Mouse (Mus musculus): ENCODE data around the gene Zbtb38. TPM values are rescaled to one million over a fixed set of nuclear protein-coding genes. Genes with fewer than 3 reads are reported as not detected.
A peak's percentile ranks its signal among the peaks of the same experiment; 100 is the strongest.
"Not testable (repeated sequence)": the region's sequence is repeated elsewhere in the genome, so short reads cannot be mapped to it uniquely, and the experiment has no call there.

The Zbtb38 gene
- total RNA-seq, 2 experiments from 2014 or later, result 35.7 to 37.8 TPM

GRCm38 (mm10) chr9:96684165-96684792 lies 68.4 kb downstream of the Zbtb38 start:
- DNase-seq, result no peak

DNA sequence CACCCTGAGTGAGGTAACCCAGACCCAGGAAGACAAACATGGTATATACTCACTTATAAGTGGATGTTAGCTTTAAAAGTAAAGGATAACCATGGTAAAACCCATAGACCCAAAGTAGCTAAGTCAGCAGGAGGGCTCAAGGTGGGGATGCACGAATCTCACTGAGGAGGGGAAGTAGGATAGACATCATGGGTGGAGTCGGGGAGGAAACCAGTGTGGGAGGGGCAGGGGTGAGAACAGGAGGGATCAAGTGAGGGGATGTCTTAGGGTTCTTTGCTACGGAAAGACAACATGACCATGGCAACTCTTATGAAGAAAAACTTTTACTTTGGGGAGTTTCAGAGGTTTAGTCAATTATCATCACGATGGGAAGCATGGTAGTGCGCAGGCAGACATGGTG lies 74.0 kb downstream of the Zbtb38 start:
- DNase-seq, result no peak

- not testable (repeated sequence) for DNase-seq
Measured at GRCm38 (mm10) chr9:96677711-96678110, 74.9 kb downstream of the Zbtb38 start.

DNA sequence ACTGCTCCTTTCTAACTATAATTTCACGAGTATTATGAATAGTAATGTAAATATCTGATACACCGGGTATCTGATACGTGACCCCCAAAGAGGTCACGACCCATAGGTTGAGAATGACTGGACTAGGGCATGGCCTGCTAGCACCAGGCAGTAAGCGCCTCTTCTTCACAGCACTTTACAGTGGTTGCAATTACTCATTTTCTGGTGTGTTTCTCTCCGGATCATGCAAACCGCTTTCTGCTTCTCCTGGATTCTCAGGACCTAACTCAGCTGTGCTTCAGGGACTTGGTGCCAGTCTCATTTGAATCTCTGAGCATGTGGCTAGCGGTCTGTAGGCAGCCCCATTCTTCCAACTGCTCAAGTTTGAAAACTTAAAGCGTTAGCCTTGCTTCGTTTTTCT lies 76.0 kb downstream of the Zbtb38 start:
- DNase-seq, result no peak

- DNase-seq, result no peak
Measured at GRCm38 (mm10) chr9:96675763-96676640, 76.6 kb downstream of the Zbtb38 start.

DNA sequence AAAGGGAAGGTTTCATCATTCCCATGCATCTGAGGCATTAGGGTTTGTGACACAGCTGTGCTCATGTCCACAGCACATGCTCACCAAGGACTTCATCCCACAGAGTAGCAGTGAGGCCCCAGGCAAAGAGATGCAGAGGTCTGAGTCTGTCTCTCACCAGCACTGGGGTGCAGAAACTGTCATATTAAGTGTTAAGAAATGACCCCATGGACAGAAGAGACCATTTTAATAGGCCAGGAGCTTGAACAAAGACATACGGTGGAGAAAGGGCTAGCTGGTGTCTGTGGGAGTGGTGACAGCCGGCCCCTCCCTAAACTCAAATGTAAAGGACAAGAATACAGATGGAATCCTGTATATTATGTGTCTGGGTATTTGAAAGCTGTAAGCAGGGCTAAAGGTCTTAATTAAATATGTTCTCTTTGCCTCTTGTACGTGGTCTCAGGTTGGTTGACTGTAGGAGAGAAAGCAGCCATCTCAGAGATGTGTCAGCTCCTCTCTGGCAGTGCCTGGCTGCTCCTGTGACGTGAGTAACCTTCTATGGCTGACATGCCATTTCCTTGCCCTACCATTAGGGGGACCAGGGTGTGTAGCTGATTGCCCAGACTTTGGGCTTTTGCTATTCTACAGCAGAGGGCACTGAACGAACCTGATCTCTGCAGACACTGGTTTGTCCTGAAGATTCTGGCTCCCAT lies 77.4 kb downstream of the Zbtb38 start:
- DNase-seq, result peak; percentile 74

GRCm38 (mm10) chr9:96674301-96674700 lies 78.3 kb downstream of the Zbtb38 start:
- no peak for DNase-seq

GRCm38 (mm10) chr9:96672466-96672865 lies 80.2 kb downstream of the Zbtb38 start:
- DNase-seq, result no peak

DNA sequence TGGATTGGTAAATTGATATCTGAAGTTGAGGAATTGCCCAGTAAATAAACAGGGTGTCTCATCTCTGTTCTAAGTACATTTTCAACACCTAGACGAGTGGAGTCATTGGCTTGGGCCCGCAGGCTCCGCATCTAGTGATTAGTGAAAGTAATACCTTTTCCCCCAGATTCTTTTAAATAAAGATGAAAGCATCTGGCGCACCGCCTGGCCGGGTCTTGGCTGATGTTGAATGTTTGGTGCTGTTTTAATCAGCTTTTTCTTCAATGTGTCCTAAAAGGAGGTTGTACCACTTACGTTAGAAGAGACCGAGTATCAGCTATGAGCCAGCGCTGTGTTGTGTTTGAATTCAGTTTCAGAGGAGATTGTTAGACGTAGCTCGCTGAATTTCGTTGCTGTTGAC lies 81.4 kb downstream of the Zbtb38 start:
- no peak for DNase-seq

DNA sequence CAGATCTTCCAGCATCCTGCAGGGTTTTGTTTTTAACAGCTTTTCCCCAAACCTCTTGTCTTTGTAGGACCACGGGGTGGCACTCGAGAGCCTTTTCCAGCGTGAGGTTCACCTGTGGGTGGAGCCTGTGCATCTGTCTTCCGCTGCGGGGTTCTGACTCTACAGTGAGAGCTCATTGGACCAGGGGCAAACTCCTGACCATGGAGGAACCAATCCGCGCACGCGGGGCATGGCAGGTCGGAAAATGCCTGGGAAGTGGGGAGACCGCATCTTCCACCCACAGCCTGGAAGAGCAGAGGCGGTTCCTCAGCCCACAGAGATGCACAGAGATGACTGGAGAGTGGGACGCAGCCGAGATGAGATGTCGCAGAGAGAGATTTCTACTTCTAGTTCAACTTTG lies 82.8 kb downstream of the Zbtb38 start:
- peak; percentile 96 for DNase-seq

GRCm38 (mm10) chr9:96668628-96669027 lies 84.0 kb downstream of the Zbtb38 start:
- DNase-seq, result peak; percentile 80

- peak; percentile 22 for DNase-seq
Measured at GRCm38 (mm10) chr9:96660510-96661244, 92.0 kb downstream of the Zbtb38 start.

DNA sequence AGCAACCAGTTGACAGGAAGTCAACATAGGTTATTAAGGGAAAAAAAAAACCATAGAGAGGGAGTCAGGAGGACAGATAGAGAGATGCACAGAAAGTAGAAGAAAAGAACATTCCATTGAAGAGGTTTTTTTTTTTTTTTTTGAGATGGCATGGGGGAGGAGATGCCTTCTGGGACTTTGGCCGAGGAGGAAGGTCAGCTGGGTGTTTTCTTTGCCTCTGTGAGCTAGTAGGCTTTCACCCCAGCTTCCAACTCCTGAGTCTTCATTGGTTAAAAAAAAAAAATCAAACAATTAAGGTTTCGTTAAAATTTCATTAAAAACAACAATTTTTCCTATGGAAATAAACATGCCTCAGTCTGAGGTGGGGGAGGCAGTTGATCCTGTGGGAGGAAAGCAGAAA lies 92.8 kb downstream of the Zbtb38 start:
- no peak for DNase-seq

GRCm38 (mm10) chr9:96653538-96653937 lies 99.1 kb downstream of the Zbtb38 start:
- no peak for DNase-seq

- DNase-seq, result no peak
Measured at GRCm38 (mm10) chr9:96652763-96653162, 99.9 kb downstream of the Zbtb38 start.

- no peak for DNase-seq
Measured at GRCm38 (mm10) chr9:96650807-96651206, 101.8 kb downstream of the Zbtb38 start.

GRCm38 (mm10) chr9:96649924-96650323 lies 102.7 kb downstream of the Zbtb38 start:
- peak; percentile 62 for DNase-seq

DNA sequence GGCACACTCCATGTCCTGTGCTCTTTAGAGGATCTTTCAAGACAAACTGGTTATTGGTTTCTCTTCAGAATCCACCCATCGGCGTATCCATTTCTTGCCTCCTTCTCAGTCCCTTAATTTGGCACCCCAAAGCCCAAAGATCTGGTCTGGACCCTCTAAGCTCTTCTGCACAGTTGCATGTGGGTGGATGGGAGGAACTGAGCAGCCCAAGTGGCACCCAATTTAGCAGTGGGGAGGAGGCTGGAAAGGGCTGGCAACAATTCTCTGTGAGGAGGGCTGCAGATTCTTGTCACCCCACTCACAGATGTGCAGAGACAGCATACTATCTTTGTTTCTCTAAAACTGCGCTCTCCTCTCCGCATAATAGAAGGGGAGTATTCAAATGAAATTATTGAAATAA lies 103.3 kb downstream of the Zbtb38 start:
- no peak for DNase-seq

DNA sequence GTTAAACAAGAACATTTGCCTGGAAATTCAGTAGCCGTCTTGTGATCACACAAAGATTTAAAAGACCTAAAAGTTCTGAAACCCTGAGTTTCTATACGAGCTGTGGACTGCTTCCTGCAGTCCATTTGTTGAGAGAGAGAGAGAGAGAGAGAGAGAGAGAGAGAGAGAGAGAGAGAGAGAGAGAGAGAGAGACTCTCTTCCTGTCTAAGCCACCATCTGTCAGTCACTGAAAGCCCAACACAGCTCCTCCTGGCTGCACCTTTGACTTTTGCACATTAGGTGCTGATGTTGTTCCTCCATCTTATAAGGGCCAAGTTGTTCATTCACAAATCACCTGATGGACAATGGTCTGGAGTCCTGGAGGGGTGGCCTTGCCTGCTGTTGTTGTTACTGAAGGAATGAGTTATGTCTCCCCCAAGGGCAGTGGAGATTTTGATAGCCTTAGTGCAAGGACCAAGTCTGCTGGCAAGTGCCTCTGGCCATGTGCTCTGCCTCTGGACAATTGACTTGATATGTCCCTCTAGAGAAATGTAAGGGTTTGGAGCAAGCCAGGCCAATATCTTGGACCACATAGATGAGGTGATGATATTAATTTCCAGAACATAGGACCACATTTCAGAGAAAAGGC lies 105.8 kb downstream of the Zbtb38 start:
- DNase-seq, result no peak

GRCm38 (mm10) chr9:96644840-96645239 lies 107.8 kb downstream of the Zbtb38 start:
- DNase-seq, result no peak

- DNase-seq, result not testable (repeated sequence)
Measured at GRCm38 (mm10) chr9:96644002-96644401, 108.6 kb downstream of the Zbtb38 start.

DNA sequence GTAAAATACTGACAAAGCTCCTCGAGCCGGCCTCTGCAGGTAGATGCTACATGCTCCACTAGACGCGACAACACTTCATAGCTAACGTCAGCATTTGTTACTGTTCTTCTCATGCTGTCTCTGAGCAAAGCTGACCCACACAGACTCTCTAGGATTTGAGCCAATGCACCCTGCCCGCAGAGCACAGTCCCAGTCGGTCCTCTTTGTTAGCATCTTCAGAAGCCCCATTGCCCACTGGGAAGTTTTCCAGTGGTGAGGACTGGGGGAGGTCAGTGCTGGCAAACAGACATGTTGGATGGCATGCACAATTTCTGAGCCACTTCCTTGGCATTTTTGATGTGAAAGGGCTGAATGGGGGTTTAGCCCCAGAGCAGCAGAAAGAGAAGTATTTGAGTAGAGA lies 113.2 kb downstream of the Zbtb38 start:
- no peak for DNase-seq
